Mouse (Mus musculus): Measurements from ENCODE around the gene Pdgfc. TPM values are rescaled to one million over a fixed set of nuclear protein-coding genes. Genes with fewer than 3 reads are reported as not detected.

The Pdgfc gene
- polyA plus RNA-seq (2015; fragmentation: Nextera tagmentation; extraction: Ambion mirVana), result 4.5 and 5.0 TPM in 2 replicates

GRCm38 (mm10) chr3:81036151-81036553 lies at the start of gene Pdgfc:
Pdgfc (plus strand) TSS chr3:81036416.
- H3K9me3 ChIP-seq, result no peaks in the 10 kb centered on the region
- H3K9ac ChIP-seq, result peak within 1 kb of the TSS; percentile 86
- H3K4me3 ChIP-seq, result peak within 1 kb of the TSS; percentile 86
- H3K27ac ChIP-seq (replicated peaks), result peak within 1 kb of the TSS; percentile 83
- H3K36me3 ChIP-seq, result no peaks in the 10 kb centered on the region
- no peaks in the 10 kb centered on the region for H3K27me3 ChIP-seq (replicated peaks)
- ATAC-seq (ENCODE audit: extremely low read depth, insufficient number of reproducible peaks, low FRiP score, low TSS enrichment), result peak; percentile 56; the same call in 1 of the 2 replicates
- 2% methylated on average over 13 of the region's 17 CpGs for WGBS
- H3K4me1 ChIP-seq, result peaks cover 23% of the 10 kb centered on the region
- peak within 1 kb of the TSS; percentile 93 for H3K4me2 ChIP-seq

- Histone ChIP-seq H3K36me3 (no peaks in the 10 kb centered on the region), H3K9ac (no peak overlapping the region), H3K27ac (replicated peaks) (no peak overlapping the region), H3K4me2 (no peak overlapping the region), H3K4me1 (no peaks in the 10 kb centered on the region), H3K4me3 (no peak overlapping the region), H3K9me3 (no peaks in the 10 kb centered on the region), H3K27me3 (replicated peaks) (no peaks in the 10 kb centered on the region)
- ATAC-seq (ENCODE audit: extremely low read depth, insufficient number of reproducible peaks, low FRiP score, low TSS enrichment), result no peak
- 70% methylated on average over 3 of the region's 3 CpGs for WGBS
Measured at GRCm38 (mm10) chr3:81009245-81009644, 27.0 kb upstream of the Pdgfc start.

- H3K27me3 ChIP-seq (replicated peaks), result no peaks in the 10 kb centered on the region
- no peaks in the 10 kb centered on the region for H3K36me3 ChIP-seq
- H3K4me3 ChIP-seq, result no peak overlapping the region
- H3K4me1 ChIP-seq, result no peaks in the 10 kb centered on the region
- H3K9ac ChIP-seq, result no peak overlapping the region
- H3K9me3 ChIP-seq, result no peaks in the 10 kb centered on the region
- ATAC-seq (ENCODE audit: extremely low read depth, insufficient number of reproducible peaks, low FRiP score, low TSS enrichment), result no peak
- H3K4me2 ChIP-seq, result no peak overlapping the region
- no peak overlapping the region for H3K27ac ChIP-seq (replicated peaks)
- 71% methylated on average over 3 of the region's 3 CpGs for WGBS
Measured at GRCm38 (mm10) chr3:81009899-81010298, 26.3 kb upstream of the Pdgfc start.

GRCm38 (mm10) chr3:81017385-81018051 lies 18.7 kb upstream of the Pdgfc start:
- ATAC-seq (ENCODE audit: extremely low read depth, insufficient number of reproducible peaks, low FRiP score, low TSS enrichment), result no peak
- no peak overlapping the region for H3K4me3 ChIP-seq
- no peak overlapping the region for H3K9ac ChIP-seq
- H3K4me1 ChIP-seq, result peaks cover 14% of the 10 kb centered on the region
- peak overlapping the region; percentile 49; the same call in 1 of the 2 replicates for H3K27ac ChIP-seq (replicated peaks)
- no peak overlapping the region for H3K4me2 ChIP-seq
- no peaks in the 10 kb centered on the region for H3K27me3 ChIP-seq (replicated peaks)
- 67% methylated on average over 5 of the region's 5 CpGs for WGBS
- H3K9me3 ChIP-seq, result no peaks in the 10 kb centered on the region
- H3K36me3 ChIP-seq, result no peaks in the 10 kb centered on the region

GRCm38 (mm10) chr3:81020064-81020463 lies 16.2 kb upstream of the Pdgfc start:
- no peak overlapping the region for H3K9ac ChIP-seq
- H3K4me3 ChIP-seq, result no peak overlapping the region
- 45% methylated on average over 1 of the region's 1 CpGs for WGBS
- no peak for ATAC-seq (ENCODE audit: extremely low read depth, insufficient number of reproducible peaks, low FRiP score, low TSS enrichment)
- peaks cover 14% of the 10 kb centered on the region for H3K4me1 ChIP-seq
- no peak overlapping the region for H3K4me2 ChIP-seq
- H3K36me3 ChIP-seq, result no peaks in the 10 kb centered on the region
- H3K27me3 ChIP-seq (replicated peaks), result no peaks in the 10 kb centered on the region
- no peak overlapping the region for H3K27ac ChIP-seq (replicated peaks)
- no peaks in the 10 kb centered on the region for H3K9me3 ChIP-seq

- Histone ChIP-seq H3K27ac (replicated peaks) (no peak overlapping the region), H3K4me3 (no peak overlapping the region), H3K27me3 (replicated peaks) (no peaks in the 10 kb centered on the region), H3K4me2 (no peak overlapping the region), H3K36me3 (no peaks in the 10 kb centered on the region), H3K9ac (no peak overlapping the region), H3K9me3 (no peaks in the 10 kb centered on the region), H3K4me1 (peaks cover 14% of the 10 kb centered on the region)
- ATAC-seq (ENCODE audit: extremely low read depth, insufficient number of reproducible peaks, low FRiP score, low TSS enrichment), result no peak
- WGBS, result 76% methylated on average over 6 of the region's 6 CpGs
Measured at GRCm38 (mm10) chr3:81021783-81022182, 14.4 kb upstream of the Pdgfc start.

- no peak overlapping the region for H3K9ac ChIP-seq
- no peak for ATAC-seq (ENCODE audit: extremely low read depth, insufficient number of reproducible peaks, low FRiP score, low TSS enrichment)
- no peaks in the 10 kb centered on the region for H3K9me3 ChIP-seq
- no peaks in the 10 kb centered on the region for H3K27me3 ChIP-seq (replicated peaks)
- no peaks in the 10 kb centered on the region for H3K36me3 ChIP-seq
- H3K4me3 ChIP-seq, result no peak overlapping the region
- peaks cover 10% of the 10 kb centered on the region for H3K4me1 ChIP-seq
- no peak overlapping the region for H3K27ac ChIP-seq (replicated peaks)
- WGBS, result 73% methylated on average over 5 of the region's 5 CpGs
- no peak overlapping the region for H3K4me2 ChIP-seq
Measured at GRCm38 (mm10) chr3:81022266-81022665, 13.9 kb upstream of the Pdgfc start.

- Histone ChIP-seq H3K36me3 (no peaks in the 10 kb centered on the region), H3K4me1 (peaks cover 5% of the 10 kb centered on the region), H3K4me3 (no peak overlapping the region), H3K9me3 (no peaks in the 10 kb centered on the region), H3K27ac (replicated peaks) (no peak overlapping the region), H3K27me3 (replicated peaks) (no peaks in the 10 kb centered on the region), H3K9ac (no peak overlapping the region), H3K4me2 (no peak overlapping the region)
- ATAC-seq (ENCODE audit: extremely low read depth, insufficient number of reproducible peaks, low FRiP score, low TSS enrichment), result no peak
- 72% methylated on average over 1 of the region's 1 CpGs for WGBS
Measured at GRCm38 (mm10) chr3:81022845-81023244, 13.4 kb upstream of the Pdgfc start.

GRCm38 (mm10) chr3:81023568-81023967 lies 12.6 kb upstream of the Pdgfc start:
- Histone ChIP-seq H3K36me3 (no peaks in the 10 kb centered on the region), H3K4me3 (no peak overlapping the region), H3K9me3 (no peaks in the 10 kb centered on the region), H3K4me1 (no peaks in the 10 kb centered on the region), H3K27ac (replicated peaks) (no peak overlapping the region), H3K4me2 (no peak overlapping the region), H3K27me3 (replicated peaks) (no peaks in the 10 kb centered on the region), H3K9ac (no peak overlapping the region)
- 80% methylated on average over 1 of the region's 1 CpGs for WGBS
- ATAC-seq (ENCODE audit: extremely low read depth, insufficient number of reproducible peaks, low FRiP score, low TSS enrichment), result no peak

GRCm38 (mm10) chr3:81025568-81026213 lies 10.5 kb upstream of the Pdgfc start:
- Histone ChIP-seq H3K4me2 (no peak overlapping the region), H3K36me3 (no peaks in the 10 kb centered on the region), H3K9me3 (no peaks in the 10 kb centered on the region), H3K27me3 (replicated peaks) (no peaks in the 10 kb centered on the region), H3K9ac (no peak overlapping the region), H3K27ac (replicated peaks) (no peak overlapping the region), H3K4me3 (no peak overlapping the region), H3K4me1 (no peaks in the 10 kb centered on the region)
- WGBS, result 51% methylated on average over 9 of the region's 9 CpGs
- no peak for ATAC-seq (ENCODE audit: extremely low read depth, insufficient number of reproducible peaks, low FRiP score, low TSS enrichment)

- H3K27me3 ChIP-seq (replicated peaks), result no peaks in the 10 kb centered on the region
- H3K4me2 ChIP-seq, result no peak overlapping the region
- H3K4me3 ChIP-seq, result no peak overlapping the region
- no peak overlapping the region for H3K27ac ChIP-seq (replicated peaks)
- WGBS, result 73% methylated on average over 3 of the region's 3 CpGs
- no peaks in the 10 kb centered on the region for H3K36me3 ChIP-seq
- no peaks in the 10 kb centered on the region for H3K4me1 ChIP-seq
- no peaks in the 10 kb centered on the region for H3K9me3 ChIP-seq
- no peak overlapping the region for H3K9ac ChIP-seq
- ATAC-seq (ENCODE audit: extremely low read depth, insufficient number of reproducible peaks, low FRiP score, low TSS enrichment), result no peak
Measured at GRCm38 (mm10) chr3:81028361-81028760, 7.9 kb upstream of the Pdgfc start.

- H3K36me3 ChIP-seq, result no peaks in the 10 kb centered on the region
Measured at GRCm38 (mm10) chr3:81029321-81029720, 6.9 kb upstream of the Pdgfc start.

More at GRCm38 (mm10) chr3:81029321-81029720, 6.9 kb upstream of the Pdgfc start:
- Histone ChIP-seq H3K4me1 (no peaks in the 10 kb centered on the region), H3K27me3 (replicated peaks) (no peaks in the 10 kb centered on the region), H3K9me3 (no peaks in the 10 kb centered on the region), H3K4me3 (no peak overlapping the region), H3K4me2 (no peak overlapping the region), H3K27ac (replicated peaks) (no peak overlapping the region), H3K9ac (no peak overlapping the region)
- 65% methylated on average over 4 of the region's 4 CpGs for WGBS
- ATAC-seq (ENCODE audit: extremely low read depth, insufficient number of reproducible peaks, low FRiP score, low TSS enrichment), result no peak

All from heart, embryonic 13.5 days (tissue).